Mouse (Mus musculus): ENCODE measurements around the gene Prr23a1.

- no peak for TF ChIP-seq EP300 (IDR thresholded peaks at IDR 0.05; ENCODE audit: low read depth in 1 of 2, low read length in 2 of 2)
- TF ChIP-seq POLR2A (IDR thresholded peaks at IDR 0.05; ENCODE audit: control insufficient read depth in 1 of 2, insufficient read depth in 1 of 2, low read depth in 1 of 2, low read length in 2 of 2, poor library complexity in 1 of 2) = no peak
- no peak for TF ChIP-seq BHLHE40 (IDR thresholded peaks at IDR 0.05; ENCODE audit: borderline replicate concordance, low read depth, low read length)
- no peak for TF ChIP-seq TCF12 (IDR thresholded peaks at IDR 0.05; ENCODE audit: low read depth, low read length)
- no peak for TF ChIP-seq CHD2 (IDR thresholded peaks at IDR 0.05; ENCODE audit: low read length)
Measured at GRCm38 (mm10) chr9:98799021-98799420, 43.3 kb upstream of the Prr23a1 start.
